Mouse (Mus musculus) embryo, embryonic 11.5 days (tissue): ENCODE data around the gene Gm9573.

ENCODE experiments used
- DNase-seq: peaks from one replicate; pipeline ENCODE4 v3.0.0-alpha.2; 2012; ENCODE audit warnings: low read depth, low spot score

Gm9573 gene

DNA sequence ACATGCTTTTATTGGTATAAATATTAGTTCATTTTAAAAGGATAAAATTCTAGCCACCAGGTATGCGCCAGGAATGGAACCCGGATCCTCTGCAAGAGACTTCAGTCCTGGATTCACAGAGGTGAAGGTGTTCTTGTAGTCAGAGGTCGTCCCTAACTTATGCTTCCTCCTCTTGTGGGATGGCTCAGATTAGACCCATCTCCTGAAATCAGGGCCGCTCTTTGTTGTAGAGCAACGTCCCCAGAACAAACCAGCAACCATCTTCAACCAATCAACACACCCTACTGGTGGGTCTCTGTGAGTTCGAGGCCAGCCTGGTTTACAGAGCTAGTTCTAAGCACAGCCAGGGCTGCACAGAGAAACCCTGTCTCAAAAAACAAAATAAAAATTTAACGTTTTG is 32.0 kb downstream of the Gm9573 start:
- no peak for DNase-seq

DNA sequence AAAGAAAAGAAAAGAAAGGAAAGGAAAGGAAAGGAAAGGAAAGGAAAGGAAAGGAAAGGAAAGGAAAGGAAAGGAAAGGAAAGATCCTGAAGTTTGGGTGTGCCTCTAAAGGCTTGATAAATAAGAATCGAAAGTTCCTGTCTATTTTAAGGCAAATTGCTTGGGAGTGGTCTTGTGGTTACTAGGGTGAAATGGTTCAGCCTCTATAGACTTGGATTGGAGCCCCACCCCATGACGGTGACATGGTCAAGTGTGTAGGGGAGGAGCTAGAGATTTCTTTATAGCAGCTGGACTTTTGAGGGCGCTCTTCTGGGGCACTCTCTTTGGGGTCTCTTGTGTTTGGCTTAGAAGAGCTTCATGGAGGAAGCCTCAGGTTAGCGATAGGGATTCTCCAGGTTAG is 32.7 kb downstream of the Gm9573 start:
- DNase-seq = no peak

DNA sequence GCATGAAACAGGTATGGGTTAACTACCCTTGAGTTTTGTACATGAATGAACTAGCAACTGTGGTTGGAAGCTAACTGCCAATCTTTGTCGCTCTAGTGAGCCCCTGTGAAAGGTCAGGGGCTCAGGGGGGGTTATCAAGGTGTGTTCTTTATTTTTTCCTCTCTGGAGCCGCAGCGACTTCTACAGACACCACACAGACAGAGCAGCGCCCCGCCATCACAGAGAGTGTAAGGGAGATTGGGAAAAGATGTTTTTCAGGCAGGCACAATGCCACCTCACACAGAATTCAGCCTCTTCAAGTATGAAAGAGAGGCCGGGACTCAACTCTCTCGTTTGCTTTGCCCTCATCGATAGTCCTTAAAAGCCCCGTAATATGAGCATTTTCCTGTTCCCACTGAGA is 34.3 kb downstream of the Gm9573 start:
- no peak for DNase-seq

DNA sequence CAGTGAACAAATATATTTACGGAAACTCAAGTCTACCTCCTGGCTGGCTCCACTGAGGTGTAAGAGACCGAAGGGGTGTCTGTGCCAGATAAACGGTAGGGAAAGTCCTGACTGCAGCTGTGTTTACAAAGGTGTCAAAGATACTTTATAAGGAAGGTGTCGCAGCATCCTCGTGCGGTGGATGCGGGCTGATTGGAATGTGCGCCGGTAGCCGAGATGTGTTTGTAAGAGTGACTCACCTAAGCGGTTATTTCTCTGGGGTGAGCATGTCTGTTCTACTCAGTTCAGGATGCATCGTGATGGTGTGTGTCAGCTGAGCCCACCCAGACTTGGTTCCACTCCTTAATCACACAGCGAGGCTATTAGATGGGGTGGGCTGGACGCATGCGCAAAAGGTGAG is 34.7 kb downstream of the Gm9573 start:
- DNase-seq = no peak

GRCm38 (mm10) chr17:35591219-35591578 is 35.2 kb downstream of the Gm9573 start:
- no peak for DNase-seq

DNA sequence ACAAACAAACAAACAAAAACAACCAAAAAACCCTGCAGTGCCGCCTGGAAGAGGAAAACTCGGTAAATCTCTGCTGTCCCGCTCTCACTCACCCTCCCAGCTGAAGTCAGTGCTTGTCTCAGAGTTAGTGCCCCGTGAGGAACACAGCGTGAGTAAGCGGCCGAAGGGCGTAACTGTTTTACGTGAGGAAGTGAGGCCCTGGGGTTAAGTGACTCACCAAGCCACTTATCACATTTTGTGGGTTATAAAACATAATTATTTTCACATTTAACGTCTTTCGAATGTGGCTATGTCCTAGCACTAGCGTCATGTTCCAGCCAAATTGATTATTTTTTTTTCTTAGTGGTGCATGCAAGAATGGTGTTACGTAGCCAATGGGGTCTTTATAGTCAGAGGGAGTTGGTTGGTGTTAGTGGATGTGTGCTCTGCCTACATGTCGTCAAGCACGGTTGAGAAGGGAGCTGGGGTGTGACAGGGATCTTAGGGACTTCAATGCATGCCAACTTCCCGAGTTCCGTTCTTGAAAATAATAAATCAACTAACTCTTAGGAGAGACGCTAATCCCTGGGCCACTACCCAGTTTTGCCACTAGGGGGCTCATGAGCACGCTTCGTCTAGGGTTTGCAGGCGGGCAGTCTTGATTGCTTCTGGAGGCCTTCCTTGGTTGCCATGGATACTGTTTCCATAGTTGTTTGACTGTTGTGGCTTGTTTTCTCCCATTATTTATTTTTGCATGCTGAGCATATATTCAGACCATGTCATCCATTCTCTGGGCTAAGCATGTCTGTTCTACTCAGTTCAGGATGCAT is 35.8 kb downstream of the Gm9573 start:
- peak; percentile 72 for DNase-seq

DNA sequence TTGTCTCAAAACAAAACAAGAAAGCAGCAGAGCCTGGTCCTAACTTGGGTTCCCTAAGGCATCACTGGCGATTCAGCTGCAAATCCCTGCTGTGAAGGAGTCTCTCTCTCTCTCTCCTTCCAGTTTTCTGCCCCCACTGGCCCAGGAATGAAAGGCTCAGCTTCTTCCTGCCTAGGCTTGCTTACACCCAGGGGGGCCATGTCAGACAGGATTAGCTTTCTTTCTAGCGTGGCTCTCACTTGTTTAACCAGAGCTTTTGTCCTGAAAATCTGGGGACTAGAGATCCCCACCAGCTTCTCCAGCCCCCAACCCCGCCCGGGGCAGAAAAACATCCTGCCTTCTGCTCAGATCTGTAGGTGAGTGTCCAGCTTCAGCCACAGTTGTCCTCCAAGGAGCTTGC is 38.0 kb downstream of the Gm9573 start:
- no peak for DNase-seq

GRCm38 (mm10) chr17:35587291-35587690 is 39.1 kb downstream of the Gm9573 start:
- DNase-seq = no peak

DNA sequence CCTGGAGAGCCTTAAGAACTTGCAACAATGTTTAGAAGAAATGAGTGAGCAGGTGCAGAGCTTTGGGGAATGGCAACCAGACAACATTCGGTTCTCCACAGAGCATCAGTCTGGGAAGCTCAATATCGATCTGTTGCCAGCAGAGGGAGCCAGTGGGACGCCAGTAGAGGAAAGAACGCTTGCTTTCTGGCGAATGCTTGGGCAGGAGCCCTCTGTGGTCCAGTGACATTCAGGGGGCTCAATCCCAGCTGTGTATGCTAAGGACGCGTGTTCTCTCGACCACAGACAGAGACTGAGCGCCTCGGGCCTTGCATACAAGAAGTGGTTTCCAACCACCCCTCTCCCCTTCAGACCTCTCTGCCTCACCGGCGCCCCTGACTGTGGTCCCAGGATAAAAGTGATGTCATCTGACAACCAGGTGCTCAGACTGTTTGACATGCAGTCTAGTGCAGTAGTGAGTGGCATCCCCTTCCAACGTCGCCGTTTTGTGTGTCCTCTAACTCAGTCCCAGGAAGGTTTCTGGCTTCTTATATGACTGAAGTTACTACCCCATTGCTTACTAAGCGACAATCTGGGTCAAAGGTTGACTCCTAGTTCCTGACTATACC is 42.0 kb downstream of the Gm9573 start:
- peak; percentile 58 for DNase-seq

DNA sequence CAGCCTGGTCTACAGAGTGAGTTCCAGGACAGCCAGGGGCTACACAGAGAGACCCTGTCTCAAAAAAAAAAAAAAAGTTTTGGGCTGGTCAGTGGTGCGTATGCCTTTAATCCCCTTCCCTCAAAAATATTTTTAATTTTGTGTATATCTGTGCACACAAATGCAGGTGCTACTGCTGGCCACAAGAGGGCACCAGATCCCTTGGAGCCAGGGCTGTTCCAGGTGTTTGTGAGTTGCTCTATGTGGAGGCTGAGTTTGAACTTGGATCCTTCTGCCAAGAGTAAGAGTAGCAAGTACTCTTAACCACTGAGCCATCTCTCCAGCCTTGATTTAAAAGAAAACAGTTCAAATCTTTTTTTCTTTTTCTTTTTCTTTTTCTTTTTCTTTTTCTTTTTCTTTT is 43.5 kb downstream of the Gm9573 start:
- no peak for DNase-seq

- DNase-seq = peak; percentile 77
Measured at GRCm38 (mm10) chr17:35578211-35578610, 48.2 kb downstream of the Gm9573 start.

- no peak for DNase-seq
Measured at GRCm38 (mm10) chr17:35571477-35571876, 55.0 kb downstream of the Gm9573 start.

GRCm38 (mm10) chr17:35570836-35571235 is 55.6 kb downstream of the Gm9573 start:
- no peak for DNase-seq

- no peak for DNase-seq
Measured at GRCm38 (mm10) chr17:35569091-35569944, 57.1 kb downstream of the Gm9573 start.
